Mouse (Mus musculus): ENCODE results near the gene Sox6. TPM values are rescaled to one million over a fixed set of nuclear protein-coding genes. Genes with fewer than 3 reads are reported as not detected.

Gene Sox6
- polyA plus RNA-seq, 1 experiment, result 3.9 TPM

- DNase-seq, result no peak
- TF ChIP-seq CTCF (IDR thresholded peaks at IDR 0.05; ENCODE audit: insufficient read depth, low read length) (no peak), POLR2A (IDR thresholded peaks at IDR 0.05; ENCODE audit: borderline replicate concordance, extremely low read depth, low read depth, low read length) (no peak)
- no peak overlapping the region for H3K4me3 ChIP-seq (replicated peaks; ENCODE audit: extremely low read depth, low read depth, low read length)
- WGBS, result 62% methylated on average over 12 of the region's 12 CpGs
- H3K4me1 ChIP-seq (ENCODE audit: control insufficient read depth, insufficient read depth, low read length), result no peaks in the 10 kb centered on the region
Measured at GRCm38 (mm10) chr7:115420960-115421359, 617.6 kb downstream of the Sox6 start.

Other genes with a start within 250 kb of the Sox6 start
- gene 1110004F10Rik, start 601 bp upstream of the Sox6 start, polyA plus RNA-seq (2012; rRNA removed), result 32.7 and 50.4 TPM in 2 replicates
- 0.16 and 0.33 TPM in 2 replicates for gene Gm4353, start 45.8 kb upstream of the Sox6 start, polyA plus RNA-seq (2012; rRNA removed)

Data from lung, adult 2 months (tissue).